Mouse (Mus musculus) limb, embryonic 10.5 days (tissue): ENCODE measurements at regions not wholly inside any gene's neighbourhood (a gene's known extent, or its start where the extent isn't known, plus 50 kb on each side); places are given as distances from the start of the nearest gene placed in this dataset.

Source experiments
- DNase-seq: peaks from one replicate; pipeline ENCODE4 v3.0.0-alpha.2; 2017; ENCODE audit warnings: low spot score
- H3K27ac ChIP-seq: fragments of 300-500 bp; sonication (generic); 2 replicates; pipeline ENCODE4 v1.5.1; 2016; ENCODE audit warnings: mild to moderate bottlenecking
- H3K27me3 ChIP-seq: fragments of 300-500 bp; sonication (generic); 2 replicates; pipeline ENCODE4 v1.6.1; 2016; ENCODE audit warnings: low read depth, mild to moderate bottlenecking; ENCODE audit not compliant: poor library complexity, severe bottlenecking
- H3K36me3 ChIP-seq: fragments of 300-500 bp; sonication (generic); 2 replicates; pipeline ENCODE4 v1.6.1; 2016; ENCODE audit warnings: mild to moderate bottlenecking, moderate library complexity
- H3K4me1 ChIP-seq: fragments of 300-500 bp; sonication (generic); 2 replicates; pipeline ENCODE4 v1.6.1; 2016
- H3K4me3 ChIP-seq: fragments of 300-500 bp; sonication (generic); 2 replicates; pipeline ENCODE4 v1.5.1; 2016; ENCODE audit warnings: mild to moderate bottlenecking, moderate library complexity
- H3K9me3 ChIP-seq: fragments of 300-500 bp; sonication (generic); replicated peaks from 2 replicates; pipeline ENCODE4 v1.6.1; 2016; ENCODE audit warnings: mild to moderate bottlenecking
- WGBS: fragments of 180-500 bp; shearing (Covaris S2); methylation state at CpG from one replicate; pipeline ENCODE4 v1.1.7; 2016; 5-methylcytosine and 5-hydroxymethylcytosine counted together

GRCm38 (mm10) chr8:87025946-87026345 lies 140.9 kb upstream of the N4bp1 start:
- no peaks in the 10 kb centered on the region for H3K9me3 ChIP-seq
- H3K4me1 ChIP-seq = peaks cover 8% of the 10 kb centered on the region; the same call in 1 of the 2 replicates
- no peak for DNase-seq
- H3K27ac ChIP-seq = no peak overlapping the region
- H3K36me3 ChIP-seq = no peaks in the 10 kb centered on the region
- H3K4me3 ChIP-seq = no peak overlapping the region
- H3K27me3 ChIP-seq = no peaks in the 10 kb centered on the region
- WGBS = 73% methylated on average over 1 of the region's 1 CpGs

DNA sequence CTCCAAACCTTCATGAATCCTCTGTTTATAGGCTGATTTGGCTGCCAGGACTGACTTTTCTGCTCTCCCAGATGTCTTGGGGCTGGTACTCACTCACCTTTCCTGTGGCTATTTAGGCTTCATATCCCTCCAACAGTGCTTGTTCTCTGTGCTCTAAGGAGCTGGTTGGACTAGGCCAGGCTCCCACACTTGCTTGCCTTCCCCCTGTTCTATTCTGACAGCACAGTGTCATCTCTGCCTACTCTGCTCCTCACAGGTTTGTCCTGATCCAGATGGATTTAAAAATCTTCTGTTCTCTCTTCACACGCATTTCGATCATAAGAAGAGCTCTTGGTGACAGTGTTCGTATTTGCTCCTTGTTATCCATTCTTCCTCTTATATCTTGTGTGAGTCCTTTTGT lies 134.7 kb upstream of the N4bp1 start:
- Histone ChIP-seq H3K36me3 (no peaks in the 10 kb centered on the region), H3K27ac (no peak overlapping the region), H3K4me1 (peaks cover 8% of the 10 kb centered on the region; the same call in 1 of the 2 replicates), H3K27me3 (no peaks in the 10 kb centered on the region), H3K9me3 (no peaks in the 10 kb centered on the region), H3K4me3 (no peak overlapping the region)
- DNase-seq = no peak
- 95% methylated on average over 3 of the region's 3 CpGs for WGBS

- Histone ChIP-seq H3K9me3 (no peaks in the 10 kb centered on the region), H3K27ac (no peak overlapping the region), H3K4me1 (no peaks in the 10 kb centered on the region), H3K27me3 (no peaks in the 10 kb centered on the region), H3K4me3 (no peak overlapping the region), H3K36me3 (no peaks in the 10 kb centered on the region)
- 91% methylated on average over 1 of the region's 1 CpGs for WGBS
- no peak for DNase-seq
These were observed 90.5 kb upstream of the N4bp1 start for GRCm38 (mm10) chr8:86975546-86975945.

- no peak overlapping the region for H3K27ac ChIP-seq
- WGBS = 88% methylated on average over 3 of the region's 3 CpGs
- no peaks in the 10 kb centered on the region for H3K9me3 ChIP-seq
- 0 out of 2 replicates have a peak, but pooled peaks cover 6% of the 10 kb centered on the region for H3K4me1 ChIP-seq
- no peaks in the 10 kb centered on the region for H3K27me3 ChIP-seq
- DNase-seq = peak; percentile 3
- no peaks in the 10 kb centered on the region for H3K36me3 ChIP-seq
- no peak overlapping the region for H3K4me3 ChIP-seq
These were observed 86.7 kb upstream of the N4bp1 start for GRCm38 (mm10) chr8:86971736-86972135.

GRCm38 (mm10) chr8:86969051-86969450 lies 84.0 kb upstream of the N4bp1 start:
- DNase-seq = peak; percentile 7
- no peaks in the 10 kb centered on the region for H3K36me3 ChIP-seq
- 90% methylated on average over 2 of the region's 2 CpGs for WGBS
- H3K27me3 ChIP-seq = no peaks in the 10 kb centered on the region
- H3K4me3 ChIP-seq = no peak overlapping the region
- H3K9me3 ChIP-seq = no peaks in the 10 kb centered on the region
- 0 out of 2 replicates have a peak, but pooled peaks cover 6% of the 10 kb centered on the region for H3K4me1 ChIP-seq
- H3K27ac ChIP-seq = no peak overlapping the region

- H3K4me3 ChIP-seq = no peak overlapping the region
- H3K4me1 ChIP-seq = 0 out of 2 replicates have a peak, but pooled peaks cover 6% of the 10 kb centered on the region
- WGBS = 15% methylated on average over 3 of the region's 3 CpGs
- no peak overlapping the region for H3K27ac ChIP-seq
- no peaks in the 10 kb centered on the region for H3K27me3 ChIP-seq
- H3K36me3 ChIP-seq = no peaks in the 10 kb centered on the region
- DNase-seq = peak; percentile 26
- H3K9me3 ChIP-seq = no peaks in the 10 kb centered on the region
These were observed 82.8 kb upstream of the N4bp1 start for GRCm38 (mm10) chr8:86967891-86968311.

DNA sequence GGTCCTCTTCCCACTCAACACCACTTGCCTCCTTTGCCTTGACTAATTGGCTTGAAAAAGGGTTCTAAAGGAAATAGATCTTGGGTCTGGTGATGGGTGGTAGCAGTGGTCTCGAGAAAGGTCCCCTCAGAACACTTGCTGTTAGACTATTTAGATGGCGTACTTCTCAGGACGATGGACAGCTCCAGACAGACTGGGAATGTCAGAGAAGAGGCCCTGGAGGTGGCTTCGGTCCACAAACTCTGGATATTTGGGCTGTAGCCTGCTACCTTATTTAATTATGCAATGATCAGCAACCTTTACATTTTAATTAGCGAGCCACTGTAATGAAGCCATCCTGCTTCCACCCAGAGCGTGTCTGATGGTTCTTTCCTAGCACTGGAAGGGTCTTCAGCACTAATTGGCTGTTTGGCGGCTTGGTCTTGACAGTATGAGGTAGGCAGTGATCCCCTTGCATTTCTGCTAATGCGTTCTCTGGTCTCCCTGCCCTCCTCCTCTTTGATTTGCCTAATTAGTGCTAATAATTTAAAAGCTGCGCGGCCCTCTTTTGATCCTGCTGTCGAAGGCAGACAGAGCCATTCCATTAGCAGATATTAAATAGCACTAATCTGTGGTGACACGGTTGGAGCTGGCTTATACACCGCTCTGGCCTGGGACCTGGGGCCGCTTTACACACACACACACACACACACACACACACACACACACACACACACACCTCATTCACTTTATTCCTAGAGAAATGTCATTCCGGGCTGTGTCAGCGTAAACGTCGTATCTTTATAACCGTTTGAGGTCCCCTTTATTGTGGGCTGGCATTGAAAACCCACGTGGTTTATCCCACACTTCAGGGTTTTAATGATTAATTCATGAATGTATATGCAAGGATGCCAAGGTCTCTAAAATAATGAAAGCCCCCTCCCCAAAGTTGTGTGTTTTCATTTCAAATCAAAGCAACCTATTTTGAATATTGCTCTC lies 76.4 kb upstream of the N4bp1 start:
- no peak overlapping the region for H3K27ac ChIP-seq
- H3K27me3 ChIP-seq = no peaks in the 10 kb centered on the region
- no peaks in the 10 kb centered on the region for H3K9me3 ChIP-seq
- WGBS = 61% methylated on average over 20 of the region's 20 CpGs
- H3K36me3 ChIP-seq = no peaks in the 10 kb centered on the region
- no peak for DNase-seq
- peaks cover 2% of the 10 kb centered on the region; the same call in 1 of the 2 replicates for H3K4me1 ChIP-seq
- H3K4me3 ChIP-seq = no peak overlapping the region
